Mouse (Mus musculus) CH12.LX (cell line): Measurements from ENCODE around the gene Creb3l2.

Experiments
- CTCF ChIP-seq, 2 experiments: IDR thresholded peaks in 1 of 2; conservative IDR thresholded peaks in 1 of 2; 2 replicates each; pipeline ENCODE4 v1.5.1; 2011 to 2012; ENCODE audit warnings: low read depth in 2 of 2, low read length in 2 of 2, improper control_type of control experiment in 1 of 2, inconsistent platforms in 1 of 2, mild to moderate bottlenecking in 1 of 2, moderate library complexity in 1 of 2
- E2F4 ChIP-seq: IDR thresholded peaks from 2 replicates; pipeline ENCODE4 v1.6.1; 2011; ENCODE audit warnings: low read depth, low read length, improper control_type of control experiment; ENCODE audit not compliant: insufficient replicate concordance
- EP300 ChIP-seq: IDR thresholded peaks from 2 replicates; pipeline ENCODE4 v1.6.1; 2011; ENCODE audit warnings: low read length, improper control_type of control experiment
- MAFK ChIP-seq: IDR thresholded peaks from 2 replicates; pipeline ENCODE4 v1.6.1; 2011; ENCODE audit warnings: low read length, improper control_type of control experiment; ENCODE audit not compliant: insufficient replicate concordance
- MAX ChIP-seq: IDR thresholded peaks from 2 replicates; pipeline ENCODE4 v1.6.1; 2011; ENCODE audit warnings: low read length, improper control_type of control experiment
- MEF2A ChIP-seq: IDR thresholded peaks from 2 replicates; pipeline ENCODE4 v1.6.1; 2014; ENCODE audit warnings: low read depth, mild to moderate bottlenecking, inconsistent platforms, low read length, improper control_type of control experiment, borderline replicate concordance
- POLR2A ChIP-seq: IDR thresholded peaks from 2 replicates; pipeline ENCODE4 v1.6.1; 2011; ENCODE audit warnings: low read depth, mild to moderate bottlenecking, improper control_type of control experiment, low read length
- RAD21 ChIP-seq: IDR thresholded peaks from 2 replicates; pipeline ENCODE4 v1.6.1; 2011; ENCODE audit warnings: low read depth, mild to moderate bottlenecking, low read length, improper control_type of control experiment, moderate library complexity
- SIN3A ChIP-seq: IDR thresholded peaks from 2 replicates; pipeline ENCODE4 v1.6.1; 2012; ENCODE audit warnings: low read length, improper control_type of control experiment, inconsistent platforms
- TCF12 ChIP-seq: IDR thresholded peaks from 2 replicates; pipeline ENCODE4 v1.6.1; 2014; ENCODE audit warnings: low read depth, mild to moderate bottlenecking, inconsistent platforms, low read length, improper control_type of control experiment
- USF2 ChIP-seq: conservative IDR thresholded peaks from 2 replicates; pipeline ENCODE4 v1.6.1; 2011; ENCODE audit warnings: low read depth, low read length, improper control_type of control experiment

- TF ChIP-seq CTCF (conservative IDR thresholded peaks at IDR 0.05 in 1 of 2, IDR thresholded peaks at IDR 0.05 in 1 of 2; ENCODE audit: low read depth in 2 of 2, low read length in 2 of 2) (no peak), EP300 (peak; percentile 19; the same call in 1 of the 2 replicates), TCF12 (no peak), E2F4 (no peak), MAX (no peak), SIN3A (no peak), POLR2A (no peak), RAD21 (no peak), USF2 (no peak), MAFK (no peak), MEF2A (no peak)
Observed at GRCm38 (mm10) chr6:37418931-37419330, 23.0 kb downstream of the Creb3l2 start.
